Mouse (Mus musculus) midbrain, embryonic 14.5 days (tissue): ENCODE data around the gene Hoxa7. TPM values are rescaled to one million over a fixed set of nuclear protein-coding genes. Genes with fewer than 3 reads are reported as not detected.

ENCODE experiments used
- ATAC-seq: fragments of 200-750 bp; cut with Nextera tagmentation; 2 replicates; pipeline ENCODE4 v1.8.0; 2017; ENCODE audit warnings: moderate number of reproducible peaks, moderate library complexity; ENCODE audit not compliant: low FRiP score, low TSS enrichment
- DNase-seq: peaks from one replicate; pipeline ENCODE4 v3.0.0-alpha.2; 2015
- H3K27ac ChIP-seq: fragments of 300-500 bp; sonication (generic); replicated peaks from 2 replicates; pipeline ENCODE4 v1.5.1; 2014; ENCODE audit warnings: mild to moderate bottlenecking, low read depth, low read length, moderate library complexity
- H3K27me3 ChIP-seq: fragments of 300-500 bp; sonication (generic); 2 replicates; pipeline ENCODE4 v1.6.1; 2014; ENCODE audit warnings: low read length, control low read depth, mixed read lengths; ENCODE audit not compliant: control insufficient read depth, insufficient read depth
- H3K36me3 ChIP-seq: fragments of 300-500 bp; sonication (generic); 2 replicates; pipeline ENCODE4 v1.6.1; 2014; ENCODE audit warnings: low read length, control low read depth; ENCODE audit not compliant: control insufficient read depth, insufficient read depth
- H3K4me1 ChIP-seq: fragments of 300-500 bp; sonication (generic); 2 replicates; pipeline ENCODE4 v1.6.1; 2014; ENCODE audit warnings: mild to moderate bottlenecking, antibody characterized with exemption, low read length, control low read depth; ENCODE audit not compliant: control insufficient read depth, insufficient read depth
- H3K4me2 ChIP-seq: fragments of 300-500 bp; sonication (generic); 2 replicates; pipeline ENCODE4 v1.6.1; 2014; ENCODE audit warnings: mild to moderate bottlenecking, low read length, moderate library complexity
- H3K4me3 ChIP-seq: fragments of 300-500 bp; sonication (generic); replicated peaks from 2 replicates; pipeline ENCODE4 v1.5.1; 2014; ENCODE audit warnings: low read depth, low read length
- H3K9ac ChIP-seq: fragments of 300-500 bp; sonication (generic); replicated peaks from 2 replicates; pipeline ENCODE4 v1.6.1; 2014; ENCODE audit warnings: mild to moderate bottlenecking, low read length, moderate library complexity
- H3K9me3 ChIP-seq: fragments of 300-500 bp; sonication (generic); 2 replicates; pipeline ENCODE4 v1.6.1; 2016; ENCODE audit warnings: low read length, control low read depth, mixed read lengths; ENCODE audit not compliant: control insufficient read depth
- WGBS: fragments of 180-500 bp; shearing (Covaris S2); extraction: QIAGEN DNeasy Blood & Tissue Kit; methylation state at CpG from one replicate; pipeline ENCODE4 v1.1.7; 2014; 5-methylcytosine and 5-hydroxymethylcytosine counted together
- polyA plus RNA-seq: library from polyadenylated mRNA; unstranded; fragments of >200 nt; fragmentation: Nextera tagmentation; extraction: Ambion mirVana; gene quantifications from 2 replicates; pipeline ENCODE4 v1.2.1, GENCODE M21; 2014

Gene Hoxa7
- polyA plus RNA-seq, 1 experiment from 2014 or later: not detected

DNA sequence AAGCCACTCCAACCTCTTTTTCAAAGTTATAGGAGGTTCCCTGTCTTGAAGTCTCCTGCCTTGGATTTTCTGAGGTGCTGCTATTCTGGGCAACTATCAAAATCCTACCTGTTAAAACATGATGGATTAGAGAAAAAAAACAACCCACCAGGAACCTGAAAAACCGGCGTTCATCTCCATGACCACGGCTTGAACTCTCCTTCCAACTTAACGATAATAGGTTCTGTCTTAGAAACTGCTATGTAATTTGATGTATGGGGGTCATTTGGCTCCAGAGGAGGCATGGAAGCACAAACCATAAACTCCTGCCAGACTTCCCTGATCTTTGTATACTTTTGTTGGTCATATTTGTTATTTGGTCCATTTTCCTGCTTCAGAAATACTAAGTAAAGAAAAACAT lies 48.0 kb downstream of the Hoxa7 start:
- Histone ChIP-seq H3K4me1 (no peaks in the 10 kb centered on the region), H3K9me3 (no peaks in the 10 kb centered on the region), H3K4me2 (no peak overlapping the region), H3K27me3 (peaks cover 94% of the 10 kb centered on the region), H3K27ac (no peak overlapping the region), H3K4me3 (no peak overlapping the region), H3K9ac (no peak overlapping the region), H3K36me3 (no peaks in the 10 kb centered on the region)
- no peak for ATAC-seq
- DNase-seq: no peak
- WGBS: 9% methylated on average over 4 of the region's 4 CpGs

DNA sequence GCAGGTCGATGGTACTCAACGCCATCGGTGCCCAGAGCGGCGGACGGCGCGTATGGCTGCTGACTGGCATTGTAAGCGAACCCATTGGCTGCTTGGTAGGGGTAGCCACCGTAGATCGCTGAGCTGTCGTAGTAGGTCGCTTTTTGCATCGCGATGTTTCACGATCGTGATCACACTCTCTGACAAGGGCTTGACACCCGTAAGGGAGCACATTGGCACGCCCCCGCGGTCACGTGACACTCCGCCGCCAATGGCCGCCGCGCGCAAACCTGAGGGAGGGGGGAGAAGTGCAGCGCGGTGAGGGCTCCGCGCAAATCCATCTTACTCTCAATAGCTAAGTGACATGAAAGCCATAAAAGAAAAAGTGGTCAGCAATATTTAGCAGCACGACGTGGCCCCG lies 49.2 kb downstream of the Hoxa7 start:
- H3K4me3 ChIP-seq: no peak overlapping the region
- H3K9me3 ChIP-seq: no peaks in the 10 kb centered on the region
- no peak for DNase-seq
- H3K36me3 ChIP-seq: no peaks in the 10 kb centered on the region
- 0 out of 2 replicates have a peak overlapping the region, but pooled peaks have one; percentile 6 for H3K4me2 ChIP-seq
- no peak overlapping the region for H3K27ac ChIP-seq
- no peaks in the 10 kb centered on the region for H3K4me1 ChIP-seq
- peaks cover 91% of the 10 kb centered on the region for H3K27me3 ChIP-seq
- under 1% methylated on average over 35 of the region's 35 CpGs for WGBS
- no peak overlapping the region for H3K9ac ChIP-seq
- no peak for ATAC-seq

DNA sequence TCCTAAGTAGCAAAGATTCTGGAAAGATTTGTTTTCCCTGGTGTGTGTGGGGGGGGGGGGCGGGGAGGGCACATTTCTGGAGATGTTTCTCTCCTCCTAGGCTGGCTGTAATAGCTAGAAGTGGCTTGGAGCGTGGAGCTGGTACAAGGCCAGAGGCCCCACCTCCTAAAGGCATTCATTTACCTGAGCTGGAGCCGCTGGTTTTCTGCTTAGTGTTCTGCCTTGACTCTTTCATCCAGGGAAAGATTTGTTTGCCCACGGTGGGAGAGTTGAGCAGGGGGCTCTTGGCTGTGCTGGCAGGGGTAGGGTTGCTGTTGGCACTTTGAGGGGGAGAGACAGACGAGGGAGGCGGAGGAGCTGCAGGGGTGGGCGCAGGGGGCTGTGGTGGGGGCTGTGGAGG lies 49.7 kb downstream of the Hoxa7 start:
- no peaks in the 10 kb centered on the region for H3K9me3 ChIP-seq
- peaks cover 91% of the 10 kb centered on the region for H3K27me3 ChIP-seq
- H3K27ac ChIP-seq: no peak overlapping the region
- WGBS: 2% methylated on average over 7 of the region's 7 CpGs
- DNase-seq (no peak), ATAC-seq (no peak)
- H3K4me3 ChIP-seq: no peak overlapping the region
- no peaks in the 10 kb centered on the region for H3K36me3 ChIP-seq
- no peak overlapping the region for H3K9ac ChIP-seq
- no peak overlapping the region for H3K4me2 ChIP-seq
- no peaks in the 10 kb centered on the region for H3K4me1 ChIP-seq

DNA sequence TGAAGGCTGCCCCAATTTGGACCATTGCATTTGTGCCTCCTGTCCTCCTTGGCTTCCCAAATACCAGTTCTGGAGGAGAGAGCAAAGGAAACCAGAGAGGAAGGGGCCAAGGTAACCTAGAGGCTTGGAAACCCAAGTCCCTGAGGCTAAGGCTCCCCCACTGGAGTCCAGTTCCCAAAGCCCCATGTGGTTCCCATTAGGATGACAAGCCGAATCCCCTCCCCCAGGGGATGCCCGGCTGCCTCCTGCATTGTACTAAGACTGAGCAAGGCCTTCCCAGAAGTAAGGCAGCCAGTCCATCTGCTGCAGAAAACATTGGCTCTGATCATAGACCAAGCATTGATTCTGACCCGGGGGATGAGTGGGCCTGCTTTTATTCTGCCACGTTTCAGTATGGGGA lies 50.3 kb downstream of the Hoxa7 start:
- Histone ChIP-seq H3K36me3 (no peaks in the 10 kb centered on the region), H3K27me3 (peaks cover 91% of the 10 kb centered on the region), H3K9me3 (no peaks in the 10 kb centered on the region), H3K4me2 (no peak overlapping the region), H3K4me1 (no peaks in the 10 kb centered on the region), H3K27ac (no peak overlapping the region), H3K4me3 (no peak overlapping the region), H3K9ac (no peak overlapping the region)
- DNase-seq (no peak), ATAC-seq (no peak)
- 2% methylated on average over 4 of the region's 4 CpGs for WGBS

DNA sequence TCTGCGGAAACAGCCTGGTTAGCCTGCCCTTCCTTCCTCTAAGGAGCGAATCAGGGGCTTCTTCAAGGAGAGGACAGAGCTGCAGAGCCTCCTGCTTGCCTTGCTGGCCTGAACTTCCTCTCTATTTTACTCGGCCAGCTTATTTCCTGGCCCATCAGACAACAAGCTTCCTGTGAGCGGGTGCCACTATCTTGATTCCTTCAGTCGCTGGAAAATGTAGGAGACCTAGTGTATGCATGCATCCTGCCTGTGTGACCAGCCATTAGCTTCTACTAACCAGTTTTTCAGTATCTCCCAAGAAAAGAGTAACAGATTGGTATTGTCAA lies 50.8 kb downstream of the Hoxa7 start:
- peaks cover 91% of the 10 kb centered on the region for H3K27me3 ChIP-seq
- H3K4me2 ChIP-seq: no peak overlapping the region
- no peak overlapping the region for H3K9ac ChIP-seq
- H3K27ac ChIP-seq: no peak overlapping the region
- DNase-seq (no peak), ATAC-seq (no peak)
- no peaks in the 10 kb centered on the region for H3K9me3 ChIP-seq
- 4% methylated on average over 5 of the region's 5 CpGs for WGBS
- no peaks in the 10 kb centered on the region for H3K4me1 ChIP-seq
- H3K4me3 ChIP-seq: no peak overlapping the region
- H3K36me3 ChIP-seq: no peaks in the 10 kb centered on the region

DNA sequence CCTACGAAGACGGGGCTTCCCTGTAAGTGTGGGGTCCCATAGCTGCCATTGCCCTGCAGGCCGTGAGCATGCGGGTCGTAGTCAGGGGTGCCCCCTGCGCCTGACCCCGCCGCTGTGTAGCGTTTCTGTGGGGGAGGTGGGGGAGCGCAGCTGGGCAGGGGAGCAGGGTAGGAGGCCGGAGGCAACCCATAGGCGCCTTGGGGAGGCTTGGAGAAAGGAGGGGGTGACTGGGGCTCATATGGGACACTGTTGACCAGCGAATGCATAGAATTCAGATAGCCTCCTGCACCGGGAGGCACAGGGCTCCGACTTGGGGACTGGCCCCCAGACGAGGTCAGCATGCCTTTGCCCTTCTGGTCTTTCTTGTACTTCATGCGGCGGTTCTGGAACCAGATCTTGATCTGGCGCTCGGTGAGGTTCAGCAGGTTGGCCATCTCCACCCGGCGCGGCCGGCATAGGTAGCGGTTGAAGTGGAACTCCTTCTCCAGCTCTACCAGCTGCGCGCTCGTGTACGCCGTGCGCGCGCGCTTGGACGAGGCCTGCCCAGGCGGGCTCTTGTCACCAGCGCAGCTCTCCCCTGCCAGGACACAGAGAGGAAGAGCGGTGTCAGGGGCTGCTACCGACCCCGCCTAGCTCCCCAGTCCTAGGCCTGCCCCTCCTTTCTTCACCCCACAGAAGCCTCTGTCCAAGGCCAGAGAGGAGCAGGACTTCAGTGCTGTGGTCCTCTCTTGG lies 51.3 kb downstream of the Hoxa7 start:
- Histone ChIP-seq H3K4me3 (no peak overlapping the region), H3K4me2 (no peak overlapping the region), H3K27ac (no peak overlapping the region), H3K9ac (no peak overlapping the region), H3K9me3 (no peaks in the 10 kb centered on the region), H3K36me3 (no peaks in the 10 kb centered on the region), H3K4me1 (no peaks in the 10 kb centered on the region), H3K27me3 (peaks cover 90% of the 10 kb centered on the region)
- ATAC-seq (no peak), DNase-seq (no peak)
- under 1% methylated on average over 40 of the region's 40 CpGs for WGBS

DNA sequence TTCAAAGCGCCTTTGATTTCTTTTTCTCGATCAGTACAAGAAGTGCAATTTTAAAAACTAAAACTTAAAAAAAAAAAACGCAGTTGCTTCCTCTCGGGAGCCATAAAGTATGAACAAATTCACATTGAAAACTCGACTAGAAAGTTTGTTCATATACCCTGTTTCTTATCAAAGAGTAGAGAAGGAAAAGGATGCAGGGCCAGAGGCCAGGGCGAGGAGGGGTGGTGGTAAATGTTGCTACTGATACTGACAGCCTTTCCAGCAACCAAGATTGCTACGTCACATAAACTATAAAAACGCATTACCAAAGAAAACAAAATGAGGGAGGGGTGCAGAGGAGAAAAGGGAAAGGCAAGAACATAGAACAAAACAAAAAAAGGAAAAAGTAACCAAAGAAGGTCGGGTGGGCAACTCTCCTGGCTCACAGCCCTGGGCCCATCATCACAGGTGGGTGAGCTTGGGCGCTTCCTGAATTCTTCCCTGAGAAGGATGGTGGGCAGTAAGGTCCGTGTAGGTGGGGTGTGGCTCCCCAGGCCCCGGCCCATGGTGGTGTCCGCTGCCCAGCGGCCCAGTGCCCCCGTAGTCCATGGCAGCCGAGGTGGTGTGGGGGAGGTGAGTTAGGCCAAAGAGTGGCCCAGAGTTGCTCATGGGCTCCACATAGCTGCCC lies 52.0 kb downstream of the Hoxa7 start:
- no peak overlapping the region for H3K4me2 ChIP-seq
- H3K9ac ChIP-seq: no peak overlapping the region

DNA sequence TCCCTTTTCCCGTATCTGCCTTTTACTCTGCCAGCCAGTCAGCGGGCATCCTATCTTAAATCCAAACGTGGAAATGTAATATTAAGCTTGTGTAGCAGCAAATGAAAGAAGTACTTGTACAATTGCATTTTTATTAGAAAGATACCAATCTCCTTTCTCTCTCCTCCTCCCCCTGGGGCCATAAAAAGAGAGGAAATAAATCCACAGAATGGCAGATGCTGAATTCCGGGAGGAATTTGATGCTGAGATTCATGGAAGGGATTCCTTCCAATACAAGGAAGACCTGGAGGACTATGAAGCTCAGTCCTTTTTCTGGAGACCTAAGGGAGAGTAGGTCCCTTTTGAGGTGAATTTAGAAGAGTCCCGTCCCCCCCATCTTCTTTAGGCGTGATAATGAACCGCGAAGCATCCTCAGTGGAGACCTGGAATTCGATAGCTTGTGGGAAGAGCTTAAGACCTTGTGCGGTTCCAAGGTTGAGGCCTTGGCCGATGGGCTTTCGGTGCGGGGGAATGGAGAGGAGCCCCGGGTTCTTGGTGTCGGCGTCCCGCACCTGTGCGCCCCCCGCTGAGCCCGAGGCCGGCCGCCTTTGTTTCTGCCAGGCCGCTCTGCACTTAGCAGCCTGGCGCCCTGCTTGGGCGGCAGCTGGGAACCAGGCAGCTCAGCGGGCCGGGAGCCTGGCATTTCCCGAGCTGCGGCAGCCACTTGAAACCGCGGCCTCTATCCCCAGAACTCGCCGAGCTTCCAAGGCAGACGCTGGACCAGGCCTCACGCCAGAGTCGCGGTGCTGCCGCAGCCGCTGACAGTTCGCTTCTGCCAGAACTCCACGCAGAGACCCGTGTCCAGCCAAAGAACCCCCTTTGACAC lies 53.2 kb downstream of the Hoxa7 start:
- Histone ChIP-seq H3K27ac (no peak overlapping the region), H3K4me2 (no peak overlapping the region), H3K36me3 (no peaks in the 10 kb centered on the region), H3K9me3 (no peaks in the 10 kb centered on the region), H3K4me1 (no peaks in the 10 kb centered on the region), H3K9ac (no peak overlapping the region), H3K4me3 (no peak overlapping the region), H3K27me3 (peaks cover 91% of the 10 kb centered on the region)
- under 1% methylated on average over 42 of the region's 42 CpGs for WGBS
- peak; percentile 40 for DNase-seq
- ATAC-seq: no peak

More for the DNA sequence above, 52.0 kb downstream of the Hoxa7 start:
- H3K36me3 ChIP-seq: no peaks in the 10 kb centered on the region
- H3K9me3 ChIP-seq: no peaks in the 10 kb centered on the region
- peaks cover 90% of the 10 kb centered on the region for H3K27me3 ChIP-seq
- no peak overlapping the region for H3K27ac ChIP-seq
- no peak overlapping the region for H3K4me3 ChIP-seq
- DNase-seq (no peak), ATAC-seq (no peak)
- H3K4me1 ChIP-seq: no peaks in the 10 kb centered on the region
- 4% methylated on average over 16 of the region's 16 CpGs for WGBS
